Mouse (Mus musculus) C2C12 (cell line): ENCODE results near the gene Wwox.

Experiments used
- CEBPB ChIP-seq: IDR thresholded peaks from one replicate; pipeline ENCODE4 v1.6.1; 2011; ENCODE audit warnings: low read depth, mild to moderate bottlenecking, control low read depth, moderate library complexity
- CTCF ChIP-seq: IDR thresholded peaks from one replicate; pipeline ENCODE4 v1.5.1; 2011; ENCODE audit not compliant: control insufficient read depth, insufficient read depth, insufficient read length
- MYOD1 ChIP-seq: IDR thresholded peaks from one replicate; pipeline ENCODE4 v1.6.1; 2011; ENCODE audit warnings: low read depth; ENCODE audit not compliant: control insufficient read depth, insufficient read length
- USF1 ChIP-seq: IDR thresholded peaks from one replicate; pipeline ENCODE4 v1.6.1; 2011; ENCODE audit warnings: low read depth, mild to moderate bottlenecking, control low read depth, moderate library complexity

GRCm38 (mm10) chr8:114793682-114794081 lies 354.2 kb downstream of the Wwox start:
- TF ChIP-seq CEBPB (no peak), CTCF (no peak), USF1 (no peak), MYOD1 (no peak)
